Mouse (Mus musculus) erythroblast, embryonic 14.5 days (primary cell): ENCODE measurements around the gene Gm128.

Source experiments
- GATA1 ChIP-seq: IDR thresholded peaks from 2 replicates; pipeline ENCODE4 v1.6.1; 2012; ENCODE audit warnings: low read length, inconsistent platforms, mixed read lengths
- TAL1 ChIP-seq: IDR thresholded peaks from 3 replicates; pipeline ENCODE4 v1.6.1; 2012; ENCODE audit warnings: low read length, inconsistent platforms, mixed read lengths

GRCm38 (mm10) chr3:95227214-95227613, 14.2 kb downstream of the Gm128 start:
- TF ChIP-seq GATA1, result no peak
- no peak for TF ChIP-seq TAL1
